Mouse (Mus musculus): ENCODE results near the gene Fam114a2.

- TF ChIP-seq CTCF (conservative IDR thresholded peaks at IDR 0.05; ENCODE audit: low read length) (peak; percentile 75), POU5F1 (IDR thresholded peaks at IDR 0.05; ENCODE audit: borderline replicate concordance, low read length) (no peak), NANOG (IDR thresholded peaks at IDR 0.05; ENCODE audit: borderline replicate concordance, low read length) (no peak)
Observed at GRCm38 (mm10) chr11:57475119-57475518, 43.3 kb downstream of the Fam114a2 start.
